Mouse (Mus musculus) neural tube, embryonic 14.5 days (tissue): ENCODE results near the gene Hoxb6. TPM values are rescaled to one million over a fixed set of nuclear protein-coding genes. Genes with fewer than 3 reads are reported as not detected.

Experiments
- ATAC-seq: fragments of 200-750 bp; cut with Nextera tagmentation; 2 replicates; pipeline ENCODE4 v1.8.0; 2017; ENCODE audit warnings: low read depth, mild to moderate bottlenecking, moderate TSS enrichment, moderate library complexity
- H3K27ac ChIP-seq: fragments of 300-500 bp; sonication (generic); 2 replicates; pipeline ENCODE4 v1.5.1; 2014; ENCODE audit warnings: low read depth, mild to moderate bottlenecking, control low read depth, low read length, moderate library complexity, mixed read lengths
- H3K27me3 ChIP-seq: fragments of 300-500 bp; sonication (generic); 2 replicates; pipeline ENCODE4 v1.6.1; 2014; ENCODE audit warnings: low read length; ENCODE audit not compliant: control insufficient read depth, insufficient read depth
- H3K36me3 ChIP-seq: fragments of 300-500 bp; sonication (generic); 2 replicates; pipeline ENCODE4 v1.6.1; 2014; ENCODE audit warnings: low read length, mixed read lengths; ENCODE audit not compliant: control insufficient read depth, insufficient read depth
- H3K4me1 ChIP-seq: fragments of 300-500 bp; sonication (generic); 2 replicates; pipeline ENCODE4 v1.6.1; 2014; ENCODE audit warnings: low read length; ENCODE audit not compliant: control insufficient read depth, insufficient read depth
- H3K4me2 ChIP-seq: fragments of 300-500 bp; sonication (generic); 2 replicates; pipeline ENCODE4 v1.6.1; 2014; ENCODE audit warnings: mild to moderate bottlenecking, low read depth, low read length, control low read depth
- H3K4me3 ChIP-seq: fragments of 300-500 bp; sonication (generic); 2 replicates; pipeline ENCODE4 v1.5.1; 2014; ENCODE audit warnings: low read depth, low read length, control low read depth, mixed read lengths
- H3K9ac ChIP-seq: fragments of 300-500 bp; sonication (generic); replicated peaks from 2 replicates; pipeline ENCODE4 v1.6.1; 2014; ENCODE audit warnings: low read depth, mild to moderate bottlenecking, control low read depth, low read length, mixed read lengths
- H3K9me3 ChIP-seq: fragments of 300-500 bp; sonication (generic); 2 replicates; pipeline ENCODE4 v1.6.1; 2016; ENCODE audit warnings: low read length; ENCODE audit not compliant: control insufficient read depth
- WGBS: fragments of 180-500 bp; shearing (Covaris S2); extraction: QIAGEN DNeasy Blood & Tissue Kit; methylation state at CpG from one replicate; pipeline ENCODE4 v1.1.7; 2014; 5-methylcytosine and 5-hydroxymethylcytosine counted together
- polyA plus RNA-seq: library from polyadenylated mRNA; unstranded; fragments of >200 nt; fragmentation: Nextera tagmentation; extraction: Ambion mirVana; gene quantifications from 2 replicates; pipeline ENCODE4 v1.2.1, GENCODE M21; 2014

Gene Hoxb6
- polyA plus RNA-seq, 1 experiment from 2014 or later, result 138 TPM

- H3K27me3 ChIP-seq, result no peaks in the 10 kb centered on the region
- H3K9ac ChIP-seq, result peak overlapping the region; percentile 100
- H3K4me2 ChIP-seq, result peak overlapping the region; percentile 100
- H3K4me1 ChIP-seq, result peaks cover 72% of the 10 kb centered on the region
- H3K4me3 ChIP-seq, result peak overlapping the region; percentile 95
- no peaks in the 10 kb centered on the region for H3K9me3 ChIP-seq
- 4% methylated on average over 20 of the region's 20 CpGs for WGBS
- H3K27ac ChIP-seq, result peak overlapping the region; percentile 100
- peaks cover 7% of the 10 kb centered on the region; the same call in 1 of the 2 replicates for H3K36me3 ChIP-seq
- no peak for ATAC-seq
Measured at GRCm38 (mm10) chr11:96310183-96310938, 18.1 kb downstream of the Hoxb6 start.

- 2% methylated on average over 6 of the region's 6 CpGs for WGBS
- peak overlapping the region; percentile 100 for H3K4me2 ChIP-seq
- no peak for ATAC-seq
- no peaks in the 10 kb centered on the region for H3K9me3 ChIP-seq
- no peaks in the 10 kb centered on the region for H3K27me3 ChIP-seq
- H3K4me1 ChIP-seq, result peaks cover 71% of the 10 kb centered on the region
- H3K27ac ChIP-seq, result peak overlapping the region; percentile 100
- peak overlapping the region; percentile 100 for H3K9ac ChIP-seq
- H3K4me3 ChIP-seq, result peak overlapping the region; percentile 95
- H3K36me3 ChIP-seq, result peaks cover 2% of the 10 kb centered on the region; the same call in 1 of the 2 replicates
Measured at GRCm38 (mm10) chr11:96311097-96311496, 18.8 kb downstream of the Hoxb6 start.

GRCm38 (mm10) chr11:96311520-96312417, 19.5 kb downstream of the Hoxb6 start:
- H3K36me3 ChIP-seq, result no peaks in the 10 kb centered on the region
- no peaks in the 10 kb centered on the region for H3K27me3 ChIP-seq
- 1% methylated on average over 31 of the region's 31 CpGs for WGBS
- peak overlapping the region; percentile 100 for H3K9ac ChIP-seq
- peak overlapping the region; percentile 95 for H3K4me3 ChIP-seq
- no peaks in the 10 kb centered on the region for H3K9me3 ChIP-seq
- H3K4me2 ChIP-seq, result peak overlapping the region; percentile 100
- peaks cover 71% of the 10 kb centered on the region for H3K4me1 ChIP-seq
- peak overlapping the region; percentile 100 for H3K27ac ChIP-seq
- peak; percentile 67 for ATAC-seq

GRCm38 (mm10) chr11:96313134-96313533, 20.9 kb downstream of the Hoxb6 start:
- Histone ChIP-seq H3K36me3 (no peaks in the 10 kb centered on the region), H3K4me2 (peak overlapping the region; percentile 100), H3K4me3 (peak overlapping the region; percentile 95), H3K9ac (peak overlapping the region; percentile 100), H3K27me3 (no peaks in the 10 kb centered on the region), H3K27ac (peak overlapping the region; percentile 100), H3K4me1 (peaks cover 73% of the 10 kb centered on the region), H3K9me3 (no peaks in the 10 kb centered on the region)
- no peak for ATAC-seq
- 16% methylated on average over 2 of the region's 2 CpGs for WGBS

- H3K27ac ChIP-seq, result peak overlapping the region; percentile 100
- no peak for ATAC-seq
- no peaks in the 10 kb centered on the region for H3K27me3 ChIP-seq
- H3K36me3 ChIP-seq, result no peaks in the 10 kb centered on the region
- H3K9ac ChIP-seq, result peak overlapping the region; percentile 100
- H3K4me3 ChIP-seq, result peak overlapping the region; percentile 95
- H3K4me2 ChIP-seq, result peak overlapping the region; percentile 100
- no peaks in the 10 kb centered on the region for H3K9me3 ChIP-seq
- peaks cover 66% of the 10 kb centered on the region for H3K4me1 ChIP-seq
- 3% methylated on average over 12 of the region's 12 CpGs for WGBS
Measured at GRCm38 (mm10) chr11:96313806-96314428, 21.6 kb downstream of the Hoxb6 start.

GRCm38 (mm10) chr11:96314671-96315343, 22.5 kb downstream of the Hoxb6 start:
- peak overlapping the region; percentile 95 for H3K4me3 ChIP-seq
- peak overlapping the region; percentile 100 for H3K9ac ChIP-seq
- H3K36me3 ChIP-seq, result no peaks in the 10 kb centered on the region
- WGBS, result under 1% methylated on average over 34 of the region's 34 CpGs
- H3K4me2 ChIP-seq, result peak overlapping the region; percentile 100
- H3K9me3 ChIP-seq, result no peaks in the 10 kb centered on the region
- no peaks in the 10 kb centered on the region for H3K27me3 ChIP-seq
- ATAC-seq, result no peak
- H3K4me1 ChIP-seq, result peaks cover 62% of the 10 kb centered on the region
- peak overlapping the region; percentile 100 for H3K27ac ChIP-seq

- WGBS, result 3% methylated on average over 5 of the region's 5 CpGs
Measured at GRCm38 (mm10) chr11:96315344-96315681, 23.0 kb downstream of the Hoxb6 start.

More at GRCm38 (mm10) chr11:96315344-96315681, 23.0 kb downstream of the Hoxb6 start:
- Histone ChIP-seq H3K27ac (peak overlapping the region; percentile 100), H3K4me2 (peak overlapping the region; percentile 100), H3K4me3 (peak overlapping the region; percentile 95), H3K9me3 (no peaks in the 10 kb centered on the region), H3K4me1 (peaks cover 62% of the 10 kb centered on the region), H3K9ac (peak overlapping the region; percentile 100), H3K36me3 (no peaks in the 10 kb centered on the region; the same call in 1 of the 2 replicates), H3K27me3 (no peaks in the 10 kb centered on the region)
- no peak for ATAC-seq
